Mouse (Mus musculus) liver, adult 10 weeks (tissue): ENCODE results near the gene Lrp2bp. TPM values are rescaled to one million over a fixed set of nuclear protein-coding genes. Genes with fewer than 3 reads are reported as not detected.

Experiments
- polyA plus RNA-seq: library from polyadenylated mRNA; stranded (reverse); fragments of 350-450 nt; fragmentation: Illumina TruSeq; extraction: RNeasy Lipid Tissue Mini Kit (QIAGEN cat#74804); gene quantifications from one replicate; pipeline ENCODE4 v1.2.3, GENCODE M21; 2014; ENCODE audit warnings: low read depth, low replicate concordance

Lrp2bp gene
- 1.8 TPM for polyA plus RNA-seq

GRCm38 (mm10) chr8:45999138-45999783, at the start of gene Lrp2bp:
TSS of gene Lrp2bp (plus strand) at chr8:45999303.

GRCm38 (mm10) chr8:45975126-45975836, 23.8 kb upstream of the Lrp2bp start, which contains the start of the genes 1700029J07Rik and Ufsp2:
TSS of gene 1700029J07Rik (minus strand) at chr8:45975252.
TSS of gene Ufsp2 (plus strand) at chr8:45975528.

GRCm38 (mm10) chr8:46005596-46005995, 6.5 kb downstream of the Lrp2bp start, which contains the start of gene Ankrd37:
TSS of gene Ankrd37 (minus strand) at chr8:46005707.

Other genes with a start within 250 kb of the Lrp2bp start
- gene Pdlim3, start 113.8 kb upstream of the Lrp2bp start, polyA plus RNA-seq: 0.56 TPM
- gene Ccdc110, start 64.7 kb upstream of the Lrp2bp start, polyA plus RNA-seq: not detected
- gene 1700029J07Rik, start 24.1 kb upstream of the Lrp2bp start, polyA plus RNA-seq: 1.6 TPM
- 77.7 TPM for gene Ufsp2, start 23.8 kb upstream of the Lrp2bp start, polyA plus RNA-seq
- gene Ankrd37, start 6.4 kb downstream of the Lrp2bp start, polyA plus RNA-seq: not detected
- gene Cfap97, start 152.5 kb downstream of the Lrp2bp start, polyA plus RNA-seq: 14.7 TPM
- gene Snx25, start 152.9 kb downstream of the Lrp2bp start, polyA plus RNA-seq: 9.1 TPM
- 6.1 TPM for gene Slc25a4, start 212.0 kb downstream of the Lrp2bp start, polyA plus RNA-seq